Mouse (Mus musculus) megakaryocyte, embryonic 14.5 days (primary cell): ENCODE measurements around the gene Cenpv.

Source experiments
- FLI1 ChIP-seq: IDR thresholded peaks from 2 replicates; pipeline ENCODE4 v1.6.1; 2012; ENCODE audit warnings: low read length, inconsistent platforms, mixed read lengths
- GATA1 ChIP-seq: IDR thresholded peaks from 3 replicates; pipeline ENCODE4 v1.6.1; 2012; ENCODE audit warnings: mixed read lengths, low read length, inconsistent platforms, borderline replicate concordance

DNA sequence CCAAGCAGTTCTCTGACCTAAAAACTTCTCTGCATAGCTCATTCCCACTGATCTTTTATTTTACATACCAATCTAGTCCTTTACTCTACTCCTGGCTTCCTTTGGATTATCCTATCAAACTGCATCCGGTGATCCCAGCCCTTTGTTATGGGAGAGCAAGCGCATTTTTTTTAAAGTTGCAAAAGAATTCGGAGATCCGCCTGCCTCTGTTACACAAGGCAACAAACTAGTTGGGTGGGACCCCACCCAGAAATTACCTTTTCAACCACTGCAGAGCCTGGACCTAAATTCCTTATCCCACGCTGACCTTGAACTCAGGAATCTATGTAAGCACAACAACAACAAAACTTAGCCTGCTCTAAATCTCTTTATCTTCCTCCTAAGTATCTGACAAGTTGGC, 28.1 kb downstream of the Cenpv start:
- no peak for TF ChIP-seq FLI1
- TF ChIP-seq GATA1: no peak
